Mouse (Mus musculus) G1E (cell line): Measurements from ENCODE around the gene Fermt3.

Experiments used
- CTCF ChIP-seq: IDR thresholded peaks from 2 replicates; pipeline ENCODE4 v1.5.1; 2012; ENCODE audit warnings: low read depth, low read length, inconsistent platforms, mixed read lengths
- GATA1 ChIP-seq: IDR thresholded peaks from 2 replicates; pipeline ENCODE4 v1.6.1; 2012; ENCODE audit warnings: borderline replicate concordance, low read length, inconsistent platforms, mixed read lengths
- POLR2AphosphoS5 ChIP-seq: IDR thresholded peaks from 2 replicates; pipeline ENCODE4 v1.6.1; 2012; ENCODE audit warnings: low read depth, low read length, inconsistent platforms; ENCODE audit not compliant: insufficient replicate concordance

- TF ChIP-seq CTCF (no peak), GATA1 (no peak), POLR2AphosphoS5 (no peak)
These were observed 46.9 kb downstream of the Fermt3 start for GRCm38 (mm10) chr19:6972247-6972917.
